Mouse (Mus musculus) kidney, embryonic 16.5 days (tissue): ENCODE measurements at regions not wholly inside any gene's neighbourhood (a gene's known extent, or its start where the extent isn't known, plus 50 kb on each side); places are given as distances from the start of the nearest gene placed in this dataset.

ENCODE experiments used
- ATAC-seq: fragments of 200-750 bp; cut with Nextera tagmentation; 2 replicates; pipeline ENCODE4 v1.8.0; 2017; ENCODE audit warnings: moderate TSS enrichment; ENCODE audit not compliant: low FRiP score, low TSS enrichment
- H3K27ac ChIP-seq: fragments of 300-500 bp; sonication (generic); 2 replicates; pipeline ENCODE4 v1.5.1; 2014; ENCODE audit warnings: low read length
- H3K27me3 ChIP-seq: fragments of 300-500 bp; sonication (generic); 2 replicates; pipeline ENCODE4 v1.6.1; 2014; ENCODE audit warnings: low read length, control low read depth, mixed read lengths; ENCODE audit not compliant: insufficient read depth
- H3K36me3 ChIP-seq: fragments of 300-500 bp; sonication (generic); 2 replicates; pipeline ENCODE4 v1.6.1; 2014; ENCODE audit warnings: low read length, control low read depth, mixed read lengths; ENCODE audit not compliant: insufficient read depth
- H3K4me1 ChIP-seq: fragments of 300-500 bp; sonication (generic); 2 replicates; pipeline ENCODE4 v1.6.1; 2014; ENCODE audit warnings: low read length, control low read depth, mixed read lengths; ENCODE audit not compliant: insufficient read depth
- H3K4me2 ChIP-seq: fragments of 300-500 bp; sonication (generic); replicated peaks from 2 replicates; pipeline ENCODE4 v1.6.1; 2014; ENCODE audit warnings: low read depth, low read length
- H3K4me3 ChIP-seq: fragments of 300-500 bp; sonication (generic); 2 replicates; pipeline ENCODE4 v1.5.1; 2014; ENCODE audit warnings: mild to moderate bottlenecking, low read length
- H3K9ac ChIP-seq: fragments of 300-500 bp; sonication (generic); replicated peaks from 2 replicates; pipeline ENCODE4 v1.6.1; 2014; ENCODE audit warnings: low read length
- H3K9me3 ChIP-seq: fragments of 300-500 bp; sonication (generic); 2 replicates; pipeline ENCODE4 v1.6.1; 2016; ENCODE audit warnings: low read length, control low read depth
- WGBS: fragments of 180-500 bp; shearing (Covaris S2); extraction: QIAGEN DNeasy Blood & Tissue Kit; methylation state at CpG from one replicate; pipeline ENCODE4 v1.1.7; 2014; 5-methylcytosine and 5-hydroxymethylcytosine counted together

- Histone ChIP-seq H3K36me3 (no peaks in the 10 kb centered on the region), H3K9ac (no peak overlapping the region), H3K27ac (no peak overlapping the region), H3K9me3 (no peaks in the 10 kb centered on the region), H3K27me3 (no peaks in the 10 kb centered on the region), H3K4me2 (no peak overlapping the region), H3K4me3 (no peak overlapping the region), H3K4me1 (no peaks in the 10 kb centered on the region)
- no peak for ATAC-seq
- WGBS, result 86% methylated on average over 4 of the region's 4 CpGs
Measured at GRCm38 (mm10) chr3:4744003-4744402, 1006.6 kb upstream of the Gm8797 start.

GRCm38 (mm10) chr3:4744611-4745010, 1006.0 kb upstream of the Gm8797 start:
- Histone ChIP-seq H3K36me3 (no peaks in the 10 kb centered on the region), H3K27ac (no peak overlapping the region), H3K4me1 (no peaks in the 10 kb centered on the region), H3K4me2 (no peak overlapping the region), H3K27me3 (no peaks in the 10 kb centered on the region), H3K9ac (no peak overlapping the region), H3K9me3 (no peaks in the 10 kb centered on the region), H3K4me3 (no peak overlapping the region)
- no peak for ATAC-seq
- 84% methylated on average over 6 of the region's 6 CpGs for WGBS

GRCm38 (mm10) chr3:4756099-4756498, 994.5 kb upstream of the Gm8797 start:
- no peaks in the 10 kb centered on the region for H3K4me1 ChIP-seq
- WGBS, result 94% methylated on average over 2 of the region's 2 CpGs
- H3K9me3 ChIP-seq, result no peaks in the 10 kb centered on the region
- no peak overlapping the region for H3K9ac ChIP-seq
- ATAC-seq, result no peak
- H3K4me2 ChIP-seq, result no peak overlapping the region
- H3K27ac ChIP-seq, result no peak overlapping the region
- H3K27me3 ChIP-seq, result no peaks in the 10 kb centered on the region
- H3K4me3 ChIP-seq, result no peak overlapping the region
- H3K36me3 ChIP-seq, result no peaks in the 10 kb centered on the region

- no peaks in the 10 kb centered on the region for H3K4me1 ChIP-seq
- H3K9me3 ChIP-seq, result no peaks in the 10 kb centered on the region
- H3K4me3 ChIP-seq, result no peak overlapping the region
- no peak overlapping the region for H3K4me2 ChIP-seq
- 98% methylated on average over 1 of the region's 1 CpGs for WGBS
- H3K27me3 ChIP-seq, result no peaks in the 10 kb centered on the region
- no peaks in the 10 kb centered on the region for H3K36me3 ChIP-seq
- H3K9ac ChIP-seq, result no peak overlapping the region
- H3K27ac ChIP-seq, result no peak overlapping the region
- no peak for ATAC-seq
Measured at GRCm38 (mm10) chr3:4757113-4757512, 993.5 kb upstream of the Gm8797 start.

- Histone ChIP-seq H3K4me3 (no peak overlapping the region), H3K27me3 (no peaks in the 10 kb centered on the region), H3K36me3 (no peaks in the 10 kb centered on the region), H3K9ac (no peak overlapping the region), H3K4me1 (no peaks in the 10 kb centered on the region), H3K27ac (no peak overlapping the region), H3K9me3 (no peaks in the 10 kb centered on the region), H3K4me2 (no peak overlapping the region)
- WGBS, result 77% methylated on average over 2 of the region's 2 CpGs
- ATAC-seq, result no peak
Measured at GRCm38 (mm10) chr3:4763076-4763475, 987.5 kb upstream of the Gm8797 start.

- no peak for ATAC-seq
- Histone ChIP-seq H3K27ac (no peak overlapping the region), H3K9me3 (no peaks in the 10 kb centered on the region), H3K4me3 (no peak overlapping the region), H3K36me3 (no peaks in the 10 kb centered on the region), H3K9ac (no peak overlapping the region), H3K4me1 (no peaks in the 10 kb centered on the region), H3K4me2 (no peak overlapping the region), H3K27me3 (no peaks in the 10 kb centered on the region)
Measured at GRCm38 (mm10) chr3:4776632-4777031, 974.0 kb upstream of the Gm8797 start.

- Histone ChIP-seq H3K9me3 (no peaks in the 10 kb centered on the region), H3K4me2 (no peak overlapping the region), H3K27me3 (no peaks in the 10 kb centered on the region), H3K36me3 (no peaks in the 10 kb centered on the region), H3K9ac (no peak overlapping the region), H3K4me3 (no peak overlapping the region), H3K27ac (no peak overlapping the region), H3K4me1 (no peaks in the 10 kb centered on the region)
- ATAC-seq, result no peak
- 67% methylated on average over 1 of the region's 1 CpGs for WGBS
Measured at GRCm38 (mm10) chr3:4785160-4785559, 965.4 kb upstream of the Gm8797 start.

- no peak for ATAC-seq
Measured at GRCm38 (mm10) chr3:4793141-4793540, 957.5 kb upstream of the Gm8797 start.

GRCm38 (mm10) chr3:4796041-4796908, 954.3 kb upstream of the Gm8797 start:
- Histone ChIP-seq H3K4me2 (no peak overlapping the region), H3K36me3 (no peaks in the 10 kb centered on the region), H3K9ac (no peak overlapping the region), H3K4me1 (no peaks in the 10 kb centered on the region), H3K27ac (no peak overlapping the region), H3K9me3 (no peaks in the 10 kb centered on the region; the same call in 1 of the 2 replicates), H3K27me3 (no peaks in the 10 kb centered on the region), H3K4me3 (no peak overlapping the region)
- WGBS, result 63% methylated on average over 6 of the region's 6 CpGs
- no peak for ATAC-seq

More at GRCm38 (mm10) chr3:4793141-4793540, 957.5 kb upstream of the Gm8797 start:
- Histone ChIP-seq H3K27me3 (no peaks in the 10 kb centered on the region), H3K4me1 (no peaks in the 10 kb centered on the region), H3K4me2 (no peak overlapping the region), H3K9me3 (no peaks in the 10 kb centered on the region; the same call in 1 of the 2 replicates), H3K4me3 (no peak overlapping the region), H3K9ac (no peak overlapping the region), H3K27ac (no peak overlapping the region), H3K36me3 (no peaks in the 10 kb centered on the region)
- 91% methylated on average over 2 of the region's 2 CpGs for WGBS

- WGBS, result 77% methylated on average over 8 of the region's 8 CpGs
- no peak for ATAC-seq
- Histone ChIP-seq H3K27ac (no peak overlapping the region), H3K4me2 (no peak overlapping the region), H3K9ac (no peak overlapping the region), H3K27me3 (no peaks in the 10 kb centered on the region), H3K36me3 (no peaks in the 10 kb centered on the region), H3K9me3 (no peaks in the 10 kb centered on the region), H3K4me1 (no peaks in the 10 kb centered on the region), H3K4me3 (no peak overlapping the region)
Measured at GRCm38 (mm10) chr3:4796909-4797566, 953.6 kb upstream of the Gm8797 start.
